Mouse (Mus musculus) cerebellum, postnatal 36 days (tissue): ENCODE results near the gene Vav2.

Source experiments
- DNase-seq, 2 experiments: peaks; one replicate each; pipeline ENCODE4 v3.0.0; 2021 to 2022; ENCODE audit warnings: mixed read lengths in 2 of 2

The Vav2 gene

GRCm38 (mm10) chr2:27441767-27442707 lies 15.2 kb upstream of the Vav2 start, which contains the start of gene Brd3os:
Gene Brd3os (plus strand): TSS chr2:27442324.
- peak; percentile 93 for DNase-seq

- DNase-seq: no peak
Observed at GRCm38 (mm10) chr2:27438281-27438680, 11.4 kb upstream of the Vav2 start.

- DNase-seq: no peak
Observed at GRCm38 (mm10) chr2:27437876-27438275, 11.0 kb upstream of the Vav2 start.

GRCm38 (mm10) chr2:27432599-27432998 lies 5.8 kb upstream of the Vav2 start:
- no peak for DNase-seq

GRCm38 (mm10) chr2:27430621-27431020 lies 3.8 kb upstream of the Vav2 start:
- DNase-seq: no peak

DNA sequence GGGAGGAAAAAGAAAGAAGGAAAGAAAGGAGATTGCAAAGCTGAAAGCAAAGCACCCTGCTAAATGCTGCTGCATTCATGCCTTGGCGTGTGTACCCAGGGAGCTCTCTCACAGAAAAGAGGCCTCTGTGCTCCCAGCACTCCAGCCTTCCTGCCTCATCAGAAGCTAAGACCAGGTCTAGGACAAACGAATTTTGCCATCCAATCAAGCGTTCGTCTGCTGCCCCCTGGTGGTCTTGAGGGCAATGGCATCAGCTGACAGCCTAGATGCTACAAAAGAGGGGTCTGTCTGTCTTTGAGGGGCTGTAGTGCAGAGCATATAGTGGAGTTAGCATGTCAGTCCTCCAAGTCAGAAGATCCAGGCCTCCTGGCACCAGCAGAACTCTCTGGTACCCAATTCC lies 1.2 kb upstream of the Vav2 start:
- DNase-seq: peak; percentile 84 to 87

- peak; percentile 21 to 29 for DNase-seq
Observed at GRCm38 (mm10) chr2:27426406-27426854, 403 bp downstream of the Vav2 start.

DNA sequence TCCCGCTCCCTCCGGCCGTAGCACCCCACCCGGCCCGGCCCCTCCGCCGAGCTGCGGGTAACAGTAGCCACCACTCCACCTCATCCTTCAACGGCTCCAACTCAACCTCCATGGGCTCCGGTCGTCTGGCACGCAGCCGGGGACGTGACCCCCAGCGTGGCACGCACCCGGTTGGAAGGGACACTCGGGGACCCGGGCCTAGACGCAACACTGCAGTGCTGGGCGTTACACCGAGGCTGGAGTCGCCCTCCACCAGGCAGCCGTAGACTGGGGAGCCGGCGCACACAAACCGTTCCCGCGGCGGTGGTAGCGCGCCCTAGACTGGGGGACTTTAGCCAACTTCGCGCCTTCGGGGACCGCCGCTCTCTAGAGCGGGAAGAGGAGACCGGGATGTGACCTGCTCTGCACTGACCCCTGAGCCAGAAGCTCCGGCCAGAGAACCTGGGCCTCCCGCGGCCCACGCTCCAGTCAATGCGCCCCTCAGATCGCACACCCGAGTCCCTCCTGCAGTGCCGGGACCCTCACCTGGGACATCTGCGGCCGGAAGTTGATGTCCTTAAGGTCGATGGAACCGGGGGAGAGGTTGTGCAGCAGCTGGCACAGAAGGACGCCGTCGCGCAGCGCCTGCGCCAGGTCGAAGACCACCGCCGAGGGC lies 955 bp downstream of the Vav2 start:
- DNase-seq: peak in 1 of 2 experiments; percentile 23

- DNase-seq: no peak
Observed at GRCm38 (mm10) chr2:27425161-27425611, 1.6 kb downstream of the Vav2 start.

DNA sequence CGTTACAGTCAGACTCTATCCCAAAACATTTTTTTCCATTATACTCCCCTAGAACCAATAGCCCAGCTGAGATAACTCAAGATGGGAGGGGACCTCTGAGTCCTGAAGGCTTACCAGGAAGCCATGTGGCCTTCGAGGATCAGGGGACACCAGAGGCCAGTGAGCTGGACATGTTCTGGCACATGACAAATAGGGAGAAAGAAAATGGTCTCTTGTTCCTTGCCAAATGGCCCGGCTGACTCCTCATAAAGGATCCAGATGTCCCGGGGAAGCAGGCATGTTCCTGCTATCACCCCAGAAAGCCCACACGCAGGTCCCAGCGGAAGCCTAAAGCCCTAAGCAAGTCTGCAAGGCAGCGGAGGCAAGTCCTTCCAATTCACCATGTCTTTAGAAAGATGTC lies 3.2 kb downstream of the Vav2 start:
- DNase-seq: no peak

DNA sequence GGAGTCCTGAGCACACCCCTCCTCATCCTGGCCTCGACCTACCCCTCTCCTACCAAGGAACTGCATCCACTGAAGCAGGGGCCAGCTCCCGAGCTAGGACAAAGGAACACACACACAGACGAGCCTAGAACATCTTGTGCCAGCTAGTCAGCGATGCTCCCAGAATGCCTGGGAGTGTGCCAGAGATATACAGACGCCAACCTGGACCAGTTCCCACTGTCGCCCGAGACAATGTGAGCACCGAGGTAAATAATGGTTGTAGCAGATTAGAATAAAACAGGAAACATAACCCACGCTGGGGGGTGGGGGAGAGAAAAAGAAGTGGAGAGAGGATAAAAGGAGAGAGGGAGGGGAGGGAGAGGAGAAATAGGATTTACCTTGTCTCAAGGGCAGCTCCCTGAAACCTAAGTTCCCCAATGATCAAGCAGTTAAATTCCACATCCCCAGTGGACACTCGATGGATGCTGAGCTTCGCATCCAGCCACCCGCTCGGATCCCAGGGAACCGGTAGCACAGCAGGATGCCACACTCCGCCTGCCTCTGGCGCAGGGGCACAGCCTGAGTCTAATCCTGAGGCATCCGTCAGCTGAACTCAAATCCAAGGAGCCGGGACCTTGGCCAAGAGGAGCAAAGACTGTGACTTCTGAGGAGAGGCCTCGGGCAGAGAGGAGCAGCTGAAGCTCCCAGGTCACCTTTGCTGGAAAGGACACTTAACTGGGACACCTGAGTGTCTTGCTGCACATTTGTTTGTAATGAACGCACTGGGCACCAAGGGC lies 5.4 kb downstream of the Vav2 start:
- DNase-seq: peak; percentile 69 to 74

- no peak for DNase-seq
Observed at GRCm38 (mm10) chr2:27418577-27419070, 8.2 kb downstream of the Vav2 start.

GRCm38 (mm10) chr2:27417648-27418153 lies 9.1 kb downstream of the Vav2 start:
- no peak for DNase-seq

GRCm38 (mm10) chr2:27416425-27416824 lies 10.4 kb downstream of the Vav2 start:
- DNase-seq: no peak

DNA sequence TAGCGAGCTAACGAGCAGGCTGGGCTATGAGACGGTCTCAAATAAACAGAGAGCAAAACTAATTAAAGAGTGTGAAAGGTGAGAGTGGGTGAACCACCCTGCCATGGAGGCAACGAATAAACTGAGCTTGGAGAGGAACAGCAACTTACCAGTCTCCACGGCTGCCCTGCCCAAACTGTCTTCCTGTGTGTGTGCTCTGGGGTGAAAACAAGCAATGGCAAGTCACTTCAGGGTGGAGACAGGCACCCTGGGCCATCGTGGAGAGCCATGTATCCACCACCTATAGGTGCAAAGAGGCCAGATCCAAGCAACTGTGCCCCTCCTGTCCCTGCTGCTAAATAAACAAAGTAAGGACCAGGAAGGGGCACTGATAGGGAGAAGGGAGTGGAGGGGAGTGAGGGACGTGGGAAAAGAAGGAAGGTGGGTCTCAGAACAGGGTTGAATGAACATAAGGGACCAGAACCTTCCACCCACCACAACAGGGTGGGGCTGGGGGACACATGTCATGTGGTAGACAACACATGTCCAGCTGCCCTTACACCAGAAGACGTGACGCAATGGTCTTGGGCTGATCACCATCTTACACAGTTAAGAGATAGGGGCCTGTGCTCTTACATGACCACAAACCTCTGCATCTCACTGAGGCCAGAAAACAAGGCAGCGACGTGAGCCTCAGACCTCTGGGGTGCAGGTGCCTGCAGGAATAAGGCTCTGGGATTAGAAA lies 11.6 kb downstream of the Vav2 start:
- no peak for DNase-seq

GRCm38 (mm10) chr2:27413936-27414657 lies 12.7 kb downstream of the Vav2 start:
- DNase-seq: no peak

- DNase-seq: no peak
Observed at GRCm38 (mm10) chr2:27413582-27413935, 13.3 kb downstream of the Vav2 start.

GRCm38 (mm10) chr2:27412245-27412800 lies 14.5 kb downstream of the Vav2 start:
- DNase-seq: no peak

DNA sequence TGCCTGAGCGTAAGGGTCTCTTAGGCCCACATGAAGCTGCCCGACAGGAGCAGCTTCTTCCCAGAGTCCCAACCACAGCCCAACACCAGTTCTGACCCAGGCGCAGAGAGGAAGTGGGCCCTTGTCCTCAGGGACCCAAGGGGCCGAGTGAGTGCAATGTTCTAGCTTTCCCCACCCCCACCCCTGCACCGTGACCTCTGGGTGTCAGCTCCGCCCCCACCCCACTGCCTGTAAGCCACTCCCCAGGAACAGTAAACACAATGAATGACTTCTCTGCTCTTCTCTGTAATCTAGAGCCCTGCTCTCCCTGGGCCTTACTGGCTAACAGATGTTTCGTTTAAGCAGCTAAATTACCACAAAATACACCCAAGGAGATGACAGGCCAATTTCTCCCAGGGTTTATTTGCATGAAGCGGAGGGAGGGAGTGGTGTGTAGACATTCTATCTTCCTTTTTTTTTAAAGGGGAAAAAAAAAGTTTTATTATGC lies 15.1 kb downstream of the Vav2 start:
- no peak for DNase-seq

DNA sequence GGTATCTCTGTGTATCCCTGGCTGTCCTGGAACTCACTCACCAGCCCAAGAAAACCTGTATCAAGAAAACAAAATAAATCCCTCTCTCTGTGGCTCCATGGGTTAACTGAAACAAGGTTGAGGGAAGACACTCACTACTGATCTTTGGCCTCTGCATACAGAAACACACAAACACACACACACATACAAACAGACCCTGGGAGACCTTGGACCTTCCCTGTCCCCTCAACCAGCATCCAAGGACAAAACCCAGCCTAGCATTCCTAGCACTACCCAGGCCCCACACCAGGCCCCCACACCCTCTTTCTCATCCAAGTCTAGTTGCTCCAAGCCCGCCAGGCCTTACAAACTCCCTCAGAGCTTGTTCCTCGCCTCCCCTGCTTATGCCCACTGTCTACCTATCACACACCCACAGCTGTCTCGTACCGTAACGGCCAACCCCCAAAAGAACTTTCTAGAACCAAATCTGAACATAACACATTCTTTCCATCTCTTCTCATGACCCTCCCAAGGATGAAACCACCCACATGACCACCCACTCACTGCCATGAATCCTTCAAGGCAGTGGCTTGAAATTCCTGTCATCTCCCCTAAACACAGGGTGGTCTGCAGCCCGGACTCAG lies 16.2 kb downstream of the Vav2 start:
- DNase-seq: no peak
